Mouse (Mus musculus): Measurements from ENCODE around the gene Hoxa6. TPM values are rescaled to one million over a fixed set of nuclear protein-coding genes. Genes with fewer than 3 reads are reported as not detected.

Hoxa6 gene
- polyA plus RNA-seq, 1 experiment from 2014 or later: not detected

- WGBS: 8% methylated on average over 3 of the region's 3 CpGs
- Histone ChIP-seq H3K27ac (no peak overlapping the region), H3K4me3 (no peak overlapping the region), H3K27me3 (ENCODE audit: poor library complexity, severe bottlenecking) (peaks cover 100% of the 10 kb centered on the region), H3K4me1 (peaks cover 11% of the 10 kb centered on the region), H3K36me3 (replicated peaks) (no peaks in the 10 kb centered on the region), H3K9me3 (no peaks in the 10 kb centered on the region)
- no peak for DNase-seq (ENCODE audit: extremely low spot score, low spot score)
Measured at GRCm38 (mm10) chr6:52246916-52247315, 38.4 kb upstream of the Hoxa6 start.

GRCm38 (mm10) chr6:52246403-52246803 is 37.9 kb upstream of the Hoxa6 start:
- Histone ChIP-seq H3K27me3 (ENCODE audit: poor library complexity, severe bottlenecking) (peaks cover 100% of the 10 kb centered on the region), H3K9me3 (no peaks in the 10 kb centered on the region), H3K4me3 (no peak overlapping the region), H3K4me1 (peaks cover 11% of the 10 kb centered on the region), H3K36me3 (replicated peaks) (no peaks in the 10 kb centered on the region), H3K27ac (no peak overlapping the region)
- DNase-seq (ENCODE audit: extremely low spot score, low spot score): no peak
- under 1% methylated on average over 26 of the region's 26 CpGs for WGBS

DNA sequence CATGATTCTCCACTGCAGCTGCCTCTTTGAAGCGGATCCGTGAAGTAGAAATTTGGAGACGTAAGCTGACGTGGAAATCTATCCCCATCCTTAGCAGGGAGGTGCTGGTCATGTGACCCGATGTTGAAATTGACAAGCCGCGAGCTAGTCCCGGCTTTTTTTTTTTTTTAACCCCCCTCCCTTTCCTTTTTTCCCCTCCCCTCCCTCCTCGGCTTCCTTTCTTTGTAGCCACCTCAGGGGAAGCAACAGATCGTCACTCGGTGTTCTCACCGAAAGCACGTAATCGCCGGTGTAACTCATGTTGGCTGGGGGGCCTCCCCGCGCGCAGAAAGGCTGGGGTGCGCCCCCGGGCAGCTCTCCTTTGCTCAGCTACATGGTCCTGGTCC is 37.2 kb upstream of the Hoxa6 start, which contains the start of gene Hoxa11:
Gene Hoxa11 (minus strand): TSS at position 54 of the 386 bp plus-strand sequence.
- DNase-seq (ENCODE audit: extremely low spot score, low spot score): no peak
- peaks cover 12% of the 10 kb centered on the region for H3K4me1 ChIP-seq
- peaks cover 100% of the 10 kb centered on the region for H3K27me3 ChIP-seq (ENCODE audit: poor library complexity, severe bottlenecking)
- 1% methylated on average over 20 of the region's 20 CpGs for WGBS
- H3K9me3 ChIP-seq: no peaks in the 10 kb centered on the region
- H3K36me3 ChIP-seq (replicated peaks): no peaks in the 10 kb centered on the region
- no peak within 1 kb of the TSS for H3K4me3 ChIP-seq
- no peak within 1 kb of the TSS for H3K27ac ChIP-seq

DNA sequence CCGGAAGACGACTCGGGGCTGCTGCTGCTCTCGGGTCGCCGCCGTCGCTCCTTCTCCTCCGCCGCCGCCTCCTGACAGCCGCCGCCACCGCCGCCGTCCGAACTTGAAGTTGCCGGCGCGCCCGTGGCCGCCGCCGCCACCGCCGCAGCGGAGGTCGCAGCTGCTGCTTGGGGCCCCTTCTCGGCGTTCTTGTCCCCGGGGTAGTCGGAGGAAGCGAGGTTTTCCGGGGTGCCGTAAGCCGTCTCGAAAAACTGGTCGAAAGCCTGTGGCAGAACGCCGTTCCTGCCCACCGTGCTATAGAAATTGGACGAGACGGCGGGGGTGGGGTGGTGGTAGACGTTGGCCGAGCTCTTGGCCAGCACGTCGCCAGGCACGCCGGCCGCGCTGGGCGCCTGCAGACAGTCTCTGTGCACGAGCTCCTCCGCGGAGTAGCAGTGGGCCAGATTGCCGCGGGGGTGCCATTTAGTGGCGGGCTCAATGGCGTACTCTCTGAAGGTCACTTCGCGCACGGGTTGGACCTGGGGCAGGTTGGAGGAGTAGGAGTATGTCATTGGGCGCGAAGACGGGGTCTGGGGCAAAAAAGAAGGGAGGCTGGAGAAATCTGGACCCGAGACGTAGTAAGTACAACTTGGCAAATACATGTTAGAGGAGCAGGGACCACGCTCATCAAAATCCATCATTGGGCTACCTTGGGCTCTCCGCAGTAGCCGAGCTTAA is 36.7 kb upstream of the Hoxa6 start:
- H3K4me1 ChIP-seq: peaks cover 17% of the 10 kb centered on the region
- H3K27ac ChIP-seq: no peak overlapping the region
- WGBS: under 1% methylated on average over 71 of the region's 71 CpGs
- no peak for DNase-seq (ENCODE audit: extremely low spot score, low spot score)
- no peak overlapping the region for H3K4me3 ChIP-seq
- peaks cover 100% of the 10 kb centered on the region for H3K27me3 ChIP-seq (ENCODE audit: poor library complexity, severe bottlenecking)
- no peaks in the 10 kb centered on the region for H3K9me3 ChIP-seq
- H3K36me3 ChIP-seq (replicated peaks): no peaks in the 10 kb centered on the region

GRCm38 (mm10) chr6:52244471-52245039 is 36.0 kb upstream of the Hoxa6 start:
- no peak for DNase-seq (ENCODE audit: extremely low spot score, low spot score)
- Histone ChIP-seq H3K9me3 (no peaks in the 10 kb centered on the region), H3K4me3 (no peak overlapping the region), H3K4me1 (peaks cover 19% of the 10 kb centered on the region), H3K27ac (no peak overlapping the region), H3K36me3 (replicated peaks) (no peaks in the 10 kb centered on the region), H3K27me3 (ENCODE audit: poor library complexity, severe bottlenecking) (peaks cover 100% of the 10 kb centered on the region)
- 1% methylated on average over 23 of the region's 23 CpGs for whole genome bisulfite sequencing

DNA sequence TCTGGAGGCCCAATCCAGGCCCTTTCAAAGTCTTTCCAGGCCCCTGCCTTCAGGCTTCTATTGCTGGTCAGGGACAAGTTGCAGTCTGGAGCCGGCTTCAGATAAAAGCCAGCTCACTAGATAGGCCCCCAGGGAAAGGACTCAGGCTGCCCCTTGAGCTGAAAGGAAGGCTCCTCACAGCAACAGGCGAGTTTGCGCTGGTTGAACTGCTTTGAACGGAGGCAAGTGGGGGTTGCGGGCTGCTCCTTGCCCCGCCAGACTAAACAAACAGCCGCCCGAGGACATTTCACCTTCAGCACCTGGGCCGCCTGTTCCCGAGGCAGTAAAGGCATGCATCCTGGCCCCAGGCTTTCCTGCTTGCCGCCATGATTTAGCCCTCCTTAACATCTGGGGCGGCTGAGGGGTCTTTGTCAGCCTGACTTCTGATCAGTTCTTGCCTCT is 35.2 kb upstream of the Hoxa6 start:
- H3K9me3 ChIP-seq: no peaks in the 10 kb centered on the region
- no peaks in the 10 kb centered on the region for H3K36me3 ChIP-seq (replicated peaks)
- H3K27me3 ChIP-seq (ENCODE audit: poor library complexity, severe bottlenecking): peaks cover 100% of the 10 kb centered on the region
- WGBS: 1% methylated on average over 12 of the region's 12 CpGs
- peaks cover 19% of the 10 kb centered on the region for H3K4me1 ChIP-seq
- DNase-seq (ENCODE audit: extremely low spot score, low spot score): no peak
- H3K27ac ChIP-seq: no peak overlapping the region
- no peak overlapping the region for H3K4me3 ChIP-seq

DNA sequence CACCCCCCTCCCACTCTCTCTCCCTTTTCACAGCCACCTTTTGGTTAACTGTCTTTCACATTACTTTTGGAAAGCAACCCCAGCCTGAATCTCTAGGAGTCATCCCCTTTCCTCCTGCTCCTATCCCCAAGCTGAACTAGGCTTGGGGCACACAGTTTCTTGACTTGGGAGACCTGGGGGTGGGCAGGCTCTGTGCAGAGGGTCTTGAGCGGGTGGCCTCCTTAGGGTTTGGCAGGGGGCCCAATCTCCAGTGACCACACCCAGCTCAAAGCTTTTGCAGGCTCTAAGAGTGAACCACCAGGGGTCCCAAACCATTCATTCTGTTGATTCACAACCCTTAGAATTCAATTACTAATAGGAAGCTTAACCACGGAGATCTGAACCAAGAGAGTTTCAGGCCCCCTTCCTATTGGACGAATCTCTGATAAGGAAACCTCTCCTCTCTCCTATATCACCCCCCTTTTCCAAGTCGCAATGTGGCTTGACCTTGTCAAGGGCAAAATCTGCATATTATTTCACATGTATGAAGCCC is 34.3 kb upstream of the Hoxa6 start:
- 1% methylated on average over 4 of the region's 4 CpGs for WGBS
- Histone ChIP-seq H3K27me3 (ENCODE audit: poor library complexity, severe bottlenecking) (peaks cover 100% of the 10 kb centered on the region), H3K4me3 (no peak overlapping the region), H3K9me3 (no peaks in the 10 kb centered on the region), H3K27ac (no peak overlapping the region), H3K4me1 (peaks cover 19% of the 10 kb centered on the region), H3K36me3 (replicated peaks) (no peaks in the 10 kb centered on the region)
- no peak for DNase-seq (ENCODE audit: extremely low spot score, low spot score)

GRCm38 (mm10) chr6:52241001-52241621 is 32.6 kb upstream of the Hoxa6 start:
- WGBS: 3% methylated on average over 9 of the region's 9 CpGs
- Histone ChIP-seq H3K4me3 (no peak overlapping the region), H3K4me1 (peaks cover 17% of the 10 kb centered on the region), H3K36me3 (replicated peaks) (no peaks in the 10 kb centered on the region), H3K27ac (no peak overlapping the region), H3K9me3 (no peaks in the 10 kb centered on the region), H3K27me3 (ENCODE audit: poor library complexity, severe bottlenecking) (peaks cover 100% of the 10 kb centered on the region)
- no peak for DNase-seq (ENCODE audit: extremely low spot score, low spot score)

DNA sequence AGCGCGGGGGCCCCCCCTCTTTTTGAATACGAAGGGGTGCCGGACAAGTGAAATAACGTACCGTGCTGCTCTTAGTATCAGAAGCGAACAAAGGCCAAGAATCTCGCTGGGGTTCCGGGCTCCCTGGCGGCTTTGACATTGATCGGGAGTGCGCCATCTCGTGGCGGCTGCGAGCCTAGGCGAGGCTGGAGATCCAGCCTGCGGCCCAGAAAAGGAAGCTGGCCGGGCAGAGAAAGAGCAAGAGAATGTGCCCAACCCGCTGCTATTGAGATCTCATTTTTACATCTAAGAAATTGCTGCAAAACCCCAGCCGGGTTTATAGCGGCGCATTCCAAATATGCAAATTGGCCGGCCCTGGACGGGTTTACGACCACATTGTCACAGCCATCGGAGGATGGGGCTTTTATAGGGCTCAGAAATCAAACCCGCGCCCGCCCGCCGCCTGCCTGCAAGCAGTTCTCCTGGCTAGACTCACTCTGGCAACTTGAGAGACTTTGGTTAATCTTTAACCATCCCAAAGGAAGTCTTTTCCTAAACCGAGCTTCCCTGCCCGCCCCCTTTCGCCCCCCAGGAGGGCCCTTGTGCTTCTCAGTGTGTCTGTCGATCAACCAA is 32.0 kb upstream of the Hoxa6 start, which contains the start of gene Hoxa10:
Gene Hoxa10 (minus strand): TSS at position 466 of the 612 bp plus-strand sequence.
- Histone ChIP-seq H3K36me3 (replicated peaks) (no peaks in the 10 kb centered on the region), H3K4me1 (peaks cover 15% of the 10 kb centered on the region), H3K9me3 (no peaks in the 10 kb centered on the region), H3K27me3 (ENCODE audit: poor library complexity, severe bottlenecking) (peaks cover 100% of the 10 kb centered on the region), H3K27ac (no peak within 1 kb of the TSS), H3K4me3 (peak within 1 kb of the TSS; percentile 24; the same call in 1 of the 2 replicates)
- peak; percentile 85 for DNase-seq (ENCODE audit: extremely low spot score, low spot score)
- WGBS: 1% methylated on average over 35 of the region's 35 CpGs

GRCm38 (mm10) chr6:52239625-52240388 is 31.3 kb upstream of the Hoxa6 start:
- 2% methylated on average over 30 of the region's 30 CpGs for WGBS
- no peaks in the 10 kb centered on the region for H3K9me3 ChIP-seq
- no peaks in the 10 kb centered on the region for H3K36me3 ChIP-seq (replicated peaks)
- no peak for DNase-seq (ENCODE audit: extremely low spot score, low spot score)
- H3K4me3 ChIP-seq: peak overlapping the region; percentile 24; the same call in 1 of the 2 replicates
- H3K27me3 ChIP-seq (ENCODE audit: poor library complexity, severe bottlenecking): peaks cover 100% of the 10 kb centered on the region
- peaks cover 8% of the 10 kb centered on the region for H3K4me1 ChIP-seq
- no peak overlapping the region for H3K27ac ChIP-seq

GRCm38 (mm10) chr6:52238976-52239375 is 30.5 kb upstream of the Hoxa6 start:
- Histone ChIP-seq H3K27me3 (ENCODE audit: poor library complexity, severe bottlenecking) (peaks cover 100% of the 10 kb centered on the region), H3K9me3 (no peaks in the 10 kb centered on the region), H3K27ac (no peak overlapping the region), H3K4me3 (no peak overlapping the region), H3K4me1 (peaks cover 14% of the 10 kb centered on the region), H3K36me3 (replicated peaks) (no peaks in the 10 kb centered on the region)
- 3% methylated on average over 7 of the region's 7 CpGs for WGBS
- DNase-seq (ENCODE audit: extremely low spot score, low spot score): no peak

DNA sequence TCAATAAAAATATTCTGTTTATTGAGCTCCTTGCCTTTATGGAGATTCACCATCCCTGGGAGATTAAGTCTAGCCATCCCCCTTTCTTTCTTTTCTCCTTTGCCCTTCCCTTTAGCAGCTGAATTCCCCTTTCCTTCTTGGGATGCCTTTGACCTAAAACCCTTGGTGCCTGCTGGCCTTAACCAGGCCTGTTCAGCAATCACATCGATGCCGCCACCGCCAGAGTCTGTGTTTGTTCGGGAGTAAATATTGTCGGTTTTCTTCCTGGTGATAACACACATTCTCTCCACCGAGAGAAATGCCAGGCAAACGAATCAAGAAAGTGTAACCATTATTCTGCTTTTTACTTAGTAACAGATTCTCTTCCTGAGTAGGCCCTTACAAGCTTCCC is 29.6 kb upstream of the Hoxa6 start:
- Histone ChIP-seq H3K4me1 (peaks cover 17% of the 10 kb centered on the region), H3K27me3 (ENCODE audit: poor library complexity, severe bottlenecking) (peaks cover 100% of the 10 kb centered on the region), H3K9me3 (no peaks in the 10 kb centered on the region), H3K4me3 (no peak overlapping the region), H3K36me3 (replicated peaks) (no peaks in the 10 kb centered on the region), H3K27ac (no peak overlapping the region)
- WGBS: 3% methylated on average over 7 of the region's 7 CpGs
- no peak for DNase-seq (ENCODE audit: extremely low spot score, low spot score)
